8 mouse cellular contexts compared by ENCODE assay signal in genomic region chr4:136146712-136147154, GRCm38 (mm10). TPM values are rescaled to one million over a fixed set of nuclear protein-coding genes. Genes with fewer than 3 reads are reported as not detected.
DNase-seq lines count a peak whose midpoint lies in the region; ATAC-seq lines count a peak whose summit lies in the region.

No protein-coding gene starts in this region.

- 30% methylated on average over 6 of the region's 6 CpGs for WGBS in heart, embryonic 15.5 days
- WGBS in limb, embryonic 10.5 days, result 0% methylated on average over 6 of the region's 6 CpGs
- WGBS in stomach, embryonic 16.5 days, result 18% methylated on average over 6 of the region's 6 CpGs

- H3K9me3 ChIP-seq in heart, embryonic 15.5 days (replicated peaks), result no peaks in the 10 kb centered on the region
- no peaks in the 10 kb centered on the region for H3K9me3 ChIP-seq in limb, embryonic 10.5 days (replicated peaks)
- no peaks in the 10 kb centered on the region for H3K9me3 ChIP-seq in stomach, embryonic 16.5 days (replicated peaks; ENCODE audit: control insufficient read depth, low read length)

- no peak for ATAC-seq in heart, embryonic 15.5 days (replicated peaks; ENCODE audit: insufficient number of reproducible peaks, insufficient read depth, low FRiP score, low read depth)
- no peak for ATAC-seq in stomach, embryonic 16.5 days (ENCODE audit: insufficient read depth, low FRiP score)
- no peak for ATAC-seq in erythroblast, adult 5-6 weeks (replicated peaks; ENCODE audit: low FRiP score, poor library complexity, severe bottlenecking)

- H3K9ac ChIP-seq in heart, embryonic 15.5 days, result peak overlapping the region; percentile 73
- H3K9ac ChIP-seq in stomach, embryonic 16.5 days (ENCODE audit: low read length), result peak overlapping the region; percentile 93

- H3K4me3 ChIP-seq in heart, embryonic 15.5 days, result peak overlapping the region; percentile 67
- peak overlapping the region; percentile 88 for H3K4me3 ChIP-seq in limb, embryonic 10.5 days
- H3K4me3 ChIP-seq in stomach, embryonic 16.5 days (replicated peaks; ENCODE audit: low read length), result peak overlapping the region; percentile 88

- DNase-seq in A20 (ENCODE audit: low read depth, low spot score), result peak; percentile 38
- peak; percentile 58 for DNase-seq in Muller cell, postnatal 12 days (ENCODE audit: inconsistent ontology term)
- peak; percentile 60 for DNase-seq in limb, embryonic 10.5 days (ENCODE audit: low spot score)
- DNase-seq in left cerebral cortex, adult 8-10 months (ENCODE audit: low spot score in 2 of 2), result no peak
- no peak for DNase-seq in layer of hippocampus, adult 8-10 months (ENCODE audit: low spot score in 2 of 2)

- H3K27ac ChIP-seq in heart, embryonic 15.5 days, result peak overlapping the region; percentile 90
- H3K27ac ChIP-seq in limb, embryonic 10.5 days, result peak overlapping the region; percentile 96
- H3K27ac ChIP-seq in stomach, embryonic 16.5 days (ENCODE audit: low read length), result peak overlapping the region; percentile 93

- no peaks in the 10 kb centered on the region for H3K36me3 ChIP-seq in heart, embryonic 15.5 days
- peaks cover 10% of the 10 kb centered on the region; the same call in 1 of the 2 replicates for H3K36me3 ChIP-seq in limb, embryonic 10.5 days
- H3K36me3 ChIP-seq in stomach, embryonic 16.5 days (ENCODE audit: control insufficient read depth, insufficient read depth, low read length), result no peaks in the 10 kb centered on the region

- no peaks in the 10 kb centered on the region for H3K27me3 ChIP-seq in heart, embryonic 15.5 days
- no peaks in the 10 kb centered on the region for H3K27me3 ChIP-seq in limb, embryonic 10.5 days (ENCODE audit: low read depth, poor library complexity, severe bottlenecking)
- no peaks in the 10 kb centered on the region for H3K27me3 ChIP-seq in stomach, embryonic 16.5 days (ENCODE audit: control insufficient read depth, insufficient read depth, low read length)

- peaks cover 48% of the 10 kb centered on the region for H3K4me1 ChIP-seq in heart, embryonic 15.5 days (replicated peaks)
- H3K4me1 ChIP-seq in limb, embryonic 10.5 days, result peaks cover 82% of the 10 kb centered on the region
- H3K4me1 ChIP-seq in stomach, embryonic 16.5 days (ENCODE audit: control insufficient read depth, insufficient read depth, low read length), result peaks cover 38% of the 10 kb centered on the region

- H3K4me2 ChIP-seq in heart, embryonic 15.5 days, result peak overlapping the region; percentile 82
- H3K4me2 ChIP-seq in stomach, embryonic 16.5 days (ENCODE audit: low read depth, low read length), result peak overlapping the region; percentile 80

RNA-seq across cellular contexts. Expression of gene Id3, which starts 3.4 kb away (rescaled TPM):
- 261 and 294 TPM in 2 replicates for polyA plus RNA-seq in heart, embryonic 15.5 days (2015; fragmentation: Nextera tagmentation; extraction: Ambion mirVana)
- 375 and 475 TPM in 2 replicates for polyA plus RNA-seq in limb, embryonic 10.5 days (2016; fragmentation: Nextera tagmentation; extraction: Ambion mirVana)
- polyA plus RNA-seq in stomach, embryonic 16.5 days (2015; fragmentation: Nextera tagmentation; extraction: Ambion mirVana), result 271 and 285 TPM in 2 replicates
- 10 to 100 TPM; 34.7 to 39.3 (median 38.4) TPM for total RNA-seq in left cerebral cortex, adult 8-10 months (2022)
- total RNA-seq in erythroblast, adult 5-6 weeks (2015; ENCODE audit: low replicate concordance), result not detected in 2 replicates
- total RNA-seq in erythroblast, adult 5-6 weeks (2017; ENCODE audit: low replicate concordance), result not detected in 2 replicates
- 10 to 100 TPM; 40.5 to 59.5 (median 48.7) TPM for total RNA-seq in layer of hippocampus, adult 8-10 months (2022)

RNA-seq across cellular contexts. Expression of gene E2f2, which starts 25.5 kb away (rescaled TPM):
- 7.8 and 9.6 TPM in 2 replicates for polyA plus RNA-seq in heart, embryonic 15.5 days (2015; fragmentation: Nextera tagmentation; extraction: Ambion mirVana)
- 6.4 and 7.3 TPM in 2 replicates for polyA plus RNA-seq in limb, embryonic 10.5 days (2016; fragmentation: Nextera tagmentation; extraction: Ambion mirVana)
- polyA plus RNA-seq in stomach, embryonic 16.5 days (2015; fragmentation: Nextera tagmentation; extraction: Ambion mirVana), result 7.7 and 9.3 TPM in 2 replicates
- 1 to 10 TPM in 1 of 4 experiments, under 1 TPM in 3; 0.37 to 1.3 (median 0.48) TPM for total RNA-seq in left cerebral cortex, adult 8-10 months (2022)
- 226 and 246 TPM in 2 replicates for total RNA-seq in erythroblast, adult 5-6 weeks (2015; ENCODE audit: low replicate concordance)
- 344 and 364 TPM in 2 replicates for total RNA-seq in erythroblast, adult 5-6 weeks (2017; ENCODE audit: low replicate concordance)
- total RNA-seq in layer of hippocampus, adult 8-10 months (2022), result 1 to 10 TPM in 2 of 4 experiments, under 1 TPM in 2; 0.57 to 1.2 (median 0.98) TPM

RNA-seq across cellular contexts. Expression of gene Asap3, which starts 59.4 kb away (rescaled TPM):
- polyA plus RNA-seq in heart, embryonic 15.5 days (2015; fragmentation: Nextera tagmentation; extraction: Ambion mirVana), result 2.6 and 4.8 TPM in 2 replicates
- 2.3 and 3.7 TPM in 2 replicates for polyA plus RNA-seq in limb, embryonic 10.5 days (2016; fragmentation: Nextera tagmentation; extraction: Ambion mirVana)
- polyA plus RNA-seq in stomach, embryonic 16.5 days (2015; fragmentation: Nextera tagmentation; extraction: Ambion mirVana), result 7.0 and 7.1 TPM in 2 replicates
- 1 to 10 TPM; 2.5 to 4.5 (median 3.3) TPM for total RNA-seq in left cerebral cortex, adult 8-10 months (2022)
- total RNA-seq in erythroblast, adult 5-6 weeks (2015; ENCODE audit: low replicate concordance), result 0.19 TPM in 1 of 2 replicates, not detected in the other
- 0.43 TPM in 1 of 2 replicates, not detected in the other for total RNA-seq in erythroblast, adult 5-6 weeks (2017; ENCODE audit: low replicate concordance)
- total RNA-seq in layer of hippocampus, adult 8-10 months (2022), result 1 to 10 TPM; 2.5 to 6.3 (median 4.6) TPM

Comparison
In these comparisons a context has a peak if more than half of its experiments do, and no peak if none do; other contexts are left out.
1. DNase-seq: peak in A20 (single experiment), Muller cell, postnatal 12 days (single experiment) and limb, embryonic 10.5 days (single experiment); none in left cerebral cortex, adult 8-10 months (0 of 2) and layer of hippocampus, adult 8-10 months (0 of 2).
2. RNA of gene Id3, which starts 3.4 kb away (total RNA-seq): 40.5 to 59.5 TPM in layer of hippocampus, adult 8-10 months and 34.7 to 39.3 TPM in left cerebral cortex, adult 8-10 months; not detected in erythroblast, adult 5-6 weeks; every median in the first group is over 10 times any median in the second.
3. RNA of gene E2f2, which starts 25.5 kb away (total RNA-seq): 226 to 364 TPM in erythroblast, adult 5-6 weeks; 0.57 to 1.2 TPM in layer of hippocampus, adult 8-10 months and 0.37 to 1.3 TPM in left cerebral cortex, adult 8-10 months; every median in the first group is over 10 times any median in the second.
4. Peak in every context shown above with its lines, with median percentiles within 50 percentile points of each other: H3K27ac ChIP-seq and H3K4me3 ChIP-seq.